Mouse (Mus musculus) lung, embryonic 16.5 days (tissue): ENCODE measurements around the gene Scamp4. TPM values are rescaled to one million over a fixed set of nuclear protein-coding genes. Genes with fewer than 3 reads are reported as not detected.

Source experiments
- ATAC-seq: fragments of 200-750 bp; cut with Nextera tagmentation; 2 replicates; pipeline ENCODE4 v1.8.0; 2017; ENCODE audit warnings: low read depth, mild to moderate bottlenecking, moderate library complexity
- H3K27ac ChIP-seq: fragments of 300-500 bp; sonication (generic); 2 replicates; pipeline ENCODE4 v1.5.1; 2014; ENCODE audit warnings: mild to moderate bottlenecking, control low read depth, low read length
- H3K27me3 ChIP-seq: fragments of 300-500 bp; sonication (generic); 2 replicates; pipeline ENCODE4 v1.6.1; 2014; ENCODE audit warnings: low read depth, low read length, mixed read lengths; ENCODE audit not compliant: control insufficient read depth, insufficient read depth
- H3K36me3 ChIP-seq: fragments of 300-500 bp; sonication (generic); 2 replicates; pipeline ENCODE4 v1.6.1; 2014; ENCODE audit warnings: low read length; ENCODE audit not compliant: control insufficient read depth, insufficient read depth
- H3K4me1 ChIP-seq: fragments of 300-500 bp; sonication (generic); replicated peaks from 2 replicates; pipeline ENCODE4 v1.6.1; 2014; ENCODE audit warnings: low read length, mixed read lengths; ENCODE audit not compliant: control insufficient read depth, insufficient read depth
- H3K4me2 ChIP-seq: fragments of 300-500 bp; sonication (generic); 2 replicates; pipeline ENCODE4 v1.6.1; 2014; ENCODE audit warnings: low read depth, low read length, control low read depth
- H3K4me3 ChIP-seq: fragments of 300-500 bp; sonication (generic); 2 replicates; pipeline ENCODE4 v1.5.1; 2014; ENCODE audit warnings: mild to moderate bottlenecking, low read length, control low read depth
- H3K9ac ChIP-seq: fragments of 300-500 bp; sonication (generic); 2 replicates; pipeline ENCODE4 v1.6.1; 2014; ENCODE audit warnings: low read length, control low read depth
- H3K9me3 ChIP-seq: fragments of 300-500 bp; sonication (generic); 2 replicates; pipeline ENCODE4 v1.6.1; 2016; ENCODE audit warnings: low read length; ENCODE audit not compliant: control insufficient read depth
- WGBS: fragments of 180-500 bp; shearing (Covaris S2); extraction: QIAGEN DNeasy Blood & Tissue Kit; methylation state at CpG from one replicate; pipeline ENCODE4 v1.1.7; 2014; 5-methylcytosine and 5-hydroxymethylcytosine counted together
- polyA plus RNA-seq: library from polyadenylated mRNA; unstranded; fragments of >200 nt; fragmentation: Nextera tagmentation; extraction: Ambion mirVana; gene quantifications from 2 replicates; pipeline ENCODE4 v1.2.1, GENCODE M21; 2015

Gene Scamp4
- polyA plus RNA-seq, 1 experiment from 2014 or later, result 81.8 TPM

- WGBS, result 88% methylated on average over 29 of the region's 29 CpGs
- no peaks in the 10 kb centered on the region for H3K27me3 ChIP-seq
- no peaks in the 10 kb centered on the region for H3K36me3 ChIP-seq
- H3K4me1 ChIP-seq, result peaks cover 17% of the 10 kb centered on the region
- no peak overlapping the region for H3K9ac ChIP-seq
- H3K4me3 ChIP-seq, result no peak overlapping the region
- H3K4me2 ChIP-seq, result no peak overlapping the region
- H3K9me3 ChIP-seq, result no peaks in the 10 kb centered on the region
- no peak for ATAC-seq
- H3K27ac ChIP-seq, result no peak overlapping the region
Measured at GRCm38 (mm10) chr10:80568876-80569275, 33.8 kb upstream of the Scamp4 start.

GRCm38 (mm10) chr10:80569664-80570066 lies 33.0 kb upstream of the Scamp4 start:
- Histone ChIP-seq H3K9me3 (no peaks in the 10 kb centered on the region), H3K27me3 (no peaks in the 10 kb centered on the region), H3K4me3 (no peak overlapping the region), H3K4me2 (no peak overlapping the region; the same call in 1 of the 2 replicates), H3K27ac (no peak overlapping the region), H3K9ac (no peak overlapping the region), H3K36me3 (no peaks in the 10 kb centered on the region), H3K4me1 (peaks cover 24% of the 10 kb centered on the region)
- peak; percentile 43 for ATAC-seq
- 30% methylated on average over 10 of the region's 10 CpGs for WGBS

- peak overlapping the region; percentile 57; the same call in 1 of the 2 replicates for H3K9ac ChIP-seq
- H3K4me2 ChIP-seq, result peak overlapping the region; percentile 49; the same call in 1 of the 2 replicates
- no peak for ATAC-seq
Measured at GRCm38 (mm10) chr10:80570419-80570818, 32.3 kb upstream of the Scamp4 start.

GRCm38 (mm10) chr10:80570871-80571836 lies 31.5 kb upstream of the Scamp4 start:
- H3K4me3 ChIP-seq, result peak overlapping the region; percentile 15
- peak; percentile 17; the same call in 1 of the 2 replicates for ATAC-seq
- H3K9ac ChIP-seq, result peak overlapping the region; percentile 57

More at GRCm38 (mm10) chr10:80570419-80570818, 32.3 kb upstream of the Scamp4 start:
- no peaks in the 10 kb centered on the region for H3K27me3 ChIP-seq
- H3K27ac ChIP-seq, result no peak overlapping the region
- no peak overlapping the region for H3K4me3 ChIP-seq
- WGBS, result 80% methylated on average over 10 of the region's 10 CpGs
- no peaks in the 10 kb centered on the region for H3K9me3 ChIP-seq
- peaks cover 28% of the 10 kb centered on the region for H3K4me1 ChIP-seq
- no peaks in the 10 kb centered on the region for H3K36me3 ChIP-seq

GRCm38 (mm10) chr10:80572477-80572876 lies 30.2 kb upstream of the Scamp4 start:
- Histone ChIP-seq H3K9me3 (no peaks in the 10 kb centered on the region), H3K9ac (peak overlapping the region; percentile 25; the same call in 1 of the 2 replicates), H3K27ac (no peak overlapping the region; the same call in 1 of the 2 replicates), H3K4me2 (no peak overlapping the region), H3K36me3 (no peaks in the 10 kb centered on the region), H3K4me1 (peaks cover 35% of the 10 kb centered on the region), H3K4me3 (no peak overlapping the region), H3K27me3 (no peaks in the 10 kb centered on the region)
- ATAC-seq, result no peak
- WGBS, result 62% methylated on average over 2 of the region's 2 CpGs

More at GRCm38 (mm10) chr10:80570871-80571836, 31.5 kb upstream of the Scamp4 start:
- Histone ChIP-seq H3K36me3 (no peaks in the 10 kb centered on the region), H3K9me3 (no peaks in the 10 kb centered on the region), H3K4me2 (peak overlapping the region; percentile 49), H3K27ac (peak overlapping the region; percentile 58), H3K4me1 (peaks cover 35% of the 10 kb centered on the region), H3K27me3 (no peaks in the 10 kb centered on the region)
- 22% methylated on average over 30 of the region's 30 CpGs for WGBS

- Histone ChIP-seq H3K9me3 (no peaks in the 10 kb centered on the region), H3K4me2 (no peak overlapping the region), H3K4me1 (peaks cover 43% of the 10 kb centered on the region), H3K27me3 (no peaks in the 10 kb centered on the region), H3K9ac (peak overlapping the region; percentile 24), H3K36me3 (no peaks in the 10 kb centered on the region), H3K27ac (no peak overlapping the region), H3K4me3 (no peak overlapping the region)
- 50% methylated on average over 9 of the region's 9 CpGs for WGBS
- no peak for ATAC-seq
Measured at GRCm38 (mm10) chr10:80573944-80574343, 28.7 kb upstream of the Scamp4 start.

GRCm38 (mm10) chr10:80574896-80575295 lies 27.8 kb upstream of the Scamp4 start:
- no peaks in the 10 kb centered on the region for H3K27me3 ChIP-seq
- no peaks in the 10 kb centered on the region for H3K36me3 ChIP-seq
- 72% methylated on average over 3 of the region's 3 CpGs for WGBS
- peaks cover 45% of the 10 kb centered on the region for H3K4me1 ChIP-seq
- no peak overlapping the region for H3K4me3 ChIP-seq
- no peaks in the 10 kb centered on the region for H3K9me3 ChIP-seq
- H3K9ac ChIP-seq, result peak overlapping the region; percentile 70; the same call in 1 of the 2 replicates
- H3K27ac ChIP-seq, result no peak overlapping the region
- H3K4me2 ChIP-seq, result no peak overlapping the region
- ATAC-seq, result no peak

GRCm38 (mm10) chr10:80575925-80576324 lies 26.7 kb upstream of the Scamp4 start:
- Histone ChIP-seq H3K9ac (peak overlapping the region; percentile 70), H3K36me3 (no peaks in the 10 kb centered on the region), H3K27me3 (no peaks in the 10 kb centered on the region), H3K4me3 (peak overlapping the region; percentile 57), H3K27ac (peak overlapping the region; percentile 42; the same call in 1 of the 2 replicates), H3K4me1 (peaks cover 40% of the 10 kb centered on the region), H3K9me3 (no peaks in the 10 kb centered on the region), H3K4me2 (peak overlapping the region; percentile 96)
- ATAC-seq, result no peak
- WGBS, result 7% methylated on average over 17 of the region's 17 CpGs
